Mouse (Mus musculus) erythroblast, embryonic 14.5 days (primary cell): ENCODE measurements around the gene Atp13a4.

ENCODE experiments used
- GATA1 ChIP-seq: IDR thresholded peaks from 2 replicates; pipeline ENCODE4 v1.6.1; 2012; ENCODE audit warnings: low read length, inconsistent platforms, mixed read lengths
- TAL1 ChIP-seq: IDR thresholded peaks from 3 replicates; pipeline ENCODE4 v1.6.1; 2012; ENCODE audit warnings: low read length, inconsistent platforms, mixed read lengths

DNA sequence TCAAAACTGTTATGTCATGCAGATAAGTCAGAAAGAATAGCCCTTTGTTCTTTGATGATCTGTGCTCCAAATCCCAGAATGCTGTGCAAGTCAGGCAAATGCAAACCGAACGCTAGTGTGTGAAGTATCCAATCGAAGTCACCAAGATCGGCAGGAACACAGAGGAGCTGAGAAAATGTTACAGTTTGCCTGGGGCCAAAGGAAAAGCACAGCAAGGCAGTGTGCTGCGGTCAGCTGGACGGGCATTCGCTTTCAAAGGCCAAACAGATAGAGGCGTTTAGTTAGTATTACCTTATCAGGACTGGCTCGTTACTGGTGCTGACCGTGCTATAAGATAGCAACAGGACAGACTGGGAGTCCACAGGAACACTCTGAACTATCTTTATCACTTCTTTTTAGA, 15.8 kb upstream of the Atp13a4 start:
- TF ChIP-seq TAL1 = no peak
- TF ChIP-seq GATA1 = no peak
